Comparison of ENCODE assay signal across 21 mouse cellular contexts in genomic region chr3:36675822-36676221, GRCm38 (mm10). TPM values are rescaled to one million over a fixed set of nuclear protein-coding genes. Genes with fewer than 3 reads are reported as not detected.
DNase-seq lines count a peak whose midpoint lies in the region; TF ChIP-seq lines count a peak whose summit lies in the region.
"Had no signal": no experiment of that assay in that cellular context is flagged by ENCODE, and none has a peak within 500 bp of the region (broad histone marks: within the 10 kb centered on the region; RNA-seq: fewer than 3 reads in every experiment).

No protein-coding gene starts in this region.

- TF ChIP-seq CTCF in gastrocnemius, adult 2 months (IDR thresholded peaks at IDR 0.05) = no peak

- no peak overlapping the region for H3K4me3 ChIP-seq in gastrocnemius, adult 2 months
- H3K4me3 ChIP-seq: embryonic facial prominence, embryonic 13.5 days; forebrain, embryonic 13.5 days; forebrain, embryonic 15.5 days had no signal

- H3K27ac ChIP-seq in gastrocnemius, adult 2 months = peak overlapping the region; percentile 44
- H3K27ac ChIP-seq: embryonic facial prominence, embryonic 13.5 days; forebrain, embryonic 13.5 days; forebrain, embryonic 15.5 days had no signal

- intact Hi-C loops in gastrocnemius, adult 2 months (cut with DNase I) = no loop called here

- peak; percentile 5 for DNase-seq in adrenal gland, postnatal 10 days
- DNase-seq in adrenal gland, postnatal 14 days = no peak
- DNase-seq in gastrocnemius, adult 2 months = peak; percentile 24
- no peak for DNase-seq in gastrocnemius, postnatal 10 days
- DNase-seq in heart, adult 11 months = peak; percentile 86
- DNase-seq in heart, postnatal 4 days = no peak
- peak; percentile 27 for DNase-seq in lung, postnatal 10 days
- no peak for DNase-seq in lung, postnatal 14 days
- DNase-seq: adrenal gland, adult 8-10 months; adrenal gland, postnatal 36 days; B cell, adult 2 months; cerebellum, adult 11-12 months; cerebellum, adult 2 months; cerebellum, adult 9-10 months; cerebellum, postnatal 10 days; cerebellum, postnatal 25 days; forebrain, postnatal 0 days had no signal

RNA-seq across cellular contexts. Expression of gene Trpc3, which starts 14.1 kb away (rescaled TPM):
- total RNA-seq in adrenal gland, postnatal 10 days (2021) = 1 to 10 TPM; 3.1 to 4.7 TPM
- 2.4 and 2.6 TPM in 2 replicates for total RNA-seq in adrenal gland, postnatal 14 days (2021)
- total RNA-seq in gastrocnemius, adult 2 months (2021) = 1 to 10 TPM; 3.4 to 4.0 TPM
- total RNA-seq in gastrocnemius, postnatal 10 days (2021) = 10 to 100 TPM in 1 of 2 experiments, 1 to 10 TPM in 1; 8.7 to 10.6 TPM
- total RNA-seq in heart, postnatal 4 days (2021) = 1 to 10 TPM; 9.6 to 9.8 TPM
- total RNA-seq: CH12.LX had no signal

Comparison
In these comparisons a context has a peak if more than half of its experiments do, and no peak if none do; other contexts are left out.
1. DNase-seq: peak in adrenal gland, postnatal 10 days (single experiment), gastrocnemius, adult 2 months (single experiment), heart, adult 11 months (single experiment) and lung, postnatal 10 days (single experiment); none in adrenal gland, postnatal 14 days (single experiment), gastrocnemius, postnatal 10 days (single experiment), heart, postnatal 4 days (single experiment) and lung, postnatal 14 days (single experiment).